Mouse (Mus musculus): ENCODE results near the gene Vps53. TPM values are rescaled to one million over a fixed set of nuclear protein-coding genes. Genes with fewer than 3 reads are reported as not detected.

Vps53 gene
- polyA plus RNA-seq, 2 experiments: 9.4 to 12.7 TPM

DNA sequence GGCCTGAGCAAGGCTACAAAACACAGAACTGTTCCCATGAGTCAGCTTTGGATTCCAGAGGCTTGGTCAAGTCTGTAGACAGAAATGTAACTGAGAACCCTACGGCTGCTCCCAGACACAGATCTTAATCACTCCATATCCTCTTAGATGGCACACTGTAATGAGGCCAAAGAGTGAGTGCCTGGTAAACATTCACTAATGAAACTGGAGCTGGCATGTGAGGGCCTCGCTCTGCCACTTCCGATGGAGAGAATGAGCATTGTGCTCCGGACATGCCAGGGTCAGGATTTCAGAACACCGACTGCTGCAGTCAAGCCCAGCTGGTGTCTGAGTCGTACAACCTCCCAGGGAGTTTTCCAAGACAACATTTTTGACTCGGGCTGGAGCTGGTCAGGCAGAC lies 119.5 kb downstream of the Vps53 start:
- Histone ChIP-seq H3K4me2 (ENCODE audit: low read depth) (no peak overlapping the region), H3K4me1 (replicated peaks; ENCODE audit: control insufficient read depth in 2 of 2, insufficient read depth in 2 of 2, low read length in 1 of 2) (no peaks in the 10 kb centered on the region), H3K9ac (replicated peaks) (no peak overlapping the region), H3K9me3 (ENCODE audit: control insufficient read depth, low read length) (no peaks in the 10 kb centered on the region), H3K4me3 (ENCODE audit: insufficient read depth in 1 of 2, low read depth in 2 of 2, low read length in 2 of 2) (no peak overlapping the region), H3K27ac (no peak overlapping the region), H3K36me3 (replicated peaks; ENCODE audit: control insufficient read depth, insufficient read depth, low read depth) (no peaks in the 10 kb centered on the region; the same call in 1 of the 2 replicates), H3K27me3 (ENCODE audit: control insufficient read depth, insufficient read depth, low read length) (no peaks in the 10 kb centered on the region)
- 75% methylated on average over 7 of the region's 7 CpGs for WGBS (ENCODE audit: insufficient replicate concordance)
- ATAC-seq (ENCODE audit: insufficient read depth) (no peak), DNase-seq (ENCODE audit: low read depth in 3 of 3, low spot score in 3 of 3) (no peak)
- TF ChIP-seq EP300 (IDR thresholded peaks at IDR 0.05; ENCODE audit: low read depth): no peak

DNA sequence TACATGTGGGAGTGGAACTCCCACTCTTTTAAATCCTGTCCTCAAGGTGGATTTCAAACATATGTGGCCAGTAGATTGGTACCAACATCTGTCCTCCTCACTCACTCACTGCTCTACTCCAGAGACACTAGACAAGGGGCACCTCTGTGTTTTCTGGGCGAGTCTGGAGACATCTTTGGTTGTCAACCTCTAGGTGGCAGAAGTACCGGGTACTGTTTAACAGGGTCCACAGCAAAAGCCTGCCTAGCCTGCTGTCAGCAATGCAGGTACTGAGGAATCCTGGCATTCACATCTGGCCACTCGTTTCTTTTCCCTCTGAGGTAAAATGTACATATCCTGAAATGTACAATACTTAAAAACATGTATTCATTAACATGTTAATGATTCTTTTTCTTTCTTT lies 123.0 kb downstream of the Vps53 start:
- no peak overlapping the region for H3K27ac ChIP-seq
- WGBS (ENCODE audit: insufficient replicate concordance): 26% methylated on average over 3 of the region's 3 CpGs
- DNase-seq (ENCODE audit: low read depth in 3 of 3, low spot score in 3 of 3) (no peak), ATAC-seq (ENCODE audit: insufficient read depth) (no peak)
- H3K4me2 ChIP-seq (ENCODE audit: low read depth): no peak overlapping the region
- H3K27me3 ChIP-seq (ENCODE audit: control insufficient read depth, insufficient read depth, low read length): no peaks in the 10 kb centered on the region
- H3K36me3 ChIP-seq (replicated peaks; ENCODE audit: control insufficient read depth, insufficient read depth, low read depth): no peaks in the 10 kb centered on the region
- no peaks in the 10 kb centered on the region for H3K9me3 ChIP-seq (ENCODE audit: control insufficient read depth, low read length)
- no peaks in the 10 kb centered on the region for H3K4me1 ChIP-seq (replicated peaks; ENCODE audit: control insufficient read depth in 2 of 2, insufficient read depth in 2 of 2, low read length in 1 of 2)
- no peak overlapping the region for H3K9ac ChIP-seq (replicated peaks)
- TF ChIP-seq EP300 (IDR thresholded peaks at IDR 0.05; ENCODE audit: low read depth) (no peak), CTCF (IDR thresholded peaks at IDR 0.05; ENCODE audit: low read depth) (peak; percentile 32)
- H3K4me3 ChIP-seq (ENCODE audit: insufficient read depth in 1 of 2, low read depth in 2 of 2, low read length in 2 of 2): no peak overlapping the region

DNA sequence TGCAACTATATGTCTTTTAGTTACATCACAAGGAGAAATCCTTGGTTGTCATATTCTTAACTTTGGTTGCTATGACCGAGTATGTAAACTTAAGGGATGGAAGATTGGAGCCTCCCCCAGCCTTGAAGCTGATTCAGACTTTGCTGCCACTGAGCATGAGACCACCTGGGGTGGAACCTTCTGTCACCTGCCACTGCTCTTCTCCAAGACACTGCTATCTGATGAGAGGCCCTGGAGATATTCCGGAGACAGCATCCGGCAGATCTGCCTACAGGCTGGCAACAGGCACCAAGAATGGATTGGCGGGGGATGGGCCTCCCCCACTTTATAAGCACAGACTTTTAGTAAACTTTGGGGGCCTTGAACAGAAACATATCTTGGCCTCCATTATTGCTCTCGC lies 127.0 kb downstream of the Vps53 start:
- no peak overlapping the region for H3K27ac ChIP-seq

DNA sequence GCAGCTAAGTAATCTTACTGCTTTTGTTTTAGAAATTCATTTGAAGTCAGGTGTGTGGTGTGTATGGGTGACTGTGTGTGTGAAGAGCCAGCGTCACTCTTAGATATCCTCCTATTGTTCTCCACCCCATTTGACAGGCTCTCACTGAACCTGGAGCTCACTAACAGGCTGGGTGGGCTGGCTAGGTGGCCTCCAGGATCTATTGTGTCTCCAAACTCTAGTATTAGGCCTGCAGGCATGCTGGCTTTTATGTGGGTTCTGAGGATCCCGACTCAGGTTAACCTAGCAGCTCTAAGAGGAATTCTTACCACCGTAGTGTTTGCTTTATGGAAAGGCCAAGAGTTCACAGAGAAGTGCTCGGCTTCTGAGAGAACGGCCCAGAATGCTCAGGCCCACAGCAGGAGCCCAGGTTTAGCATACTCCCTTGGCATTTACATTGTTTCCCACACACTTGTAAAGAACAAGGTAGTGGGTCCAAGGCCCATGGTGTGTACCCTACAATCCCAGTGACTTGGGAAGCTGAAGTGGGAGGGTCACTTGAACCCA lies 128.4 kb downstream of the Vps53 start:
- no peak overlapping the region for H3K9ac ChIP-seq (replicated peaks)
- no peak for ATAC-seq (ENCODE audit: insufficient read depth)
- TF ChIP-seq EP300 (IDR thresholded peaks at IDR 0.05; ENCODE audit: low read depth) (no peak), CTCF (IDR thresholded peaks at IDR 0.05; ENCODE audit: low read depth) (no peak)
- no peak overlapping the region for H3K27ac ChIP-seq
- WGBS (ENCODE audit: insufficient replicate concordance): 64% methylated on average over 5 of the region's 5 CpGs
- H3K27me3 ChIP-seq (ENCODE audit: control insufficient read depth, insufficient read depth, low read length): no peaks in the 10 kb centered on the region
- no peak for DNase-seq (ENCODE audit: low read depth in 3 of 3, low spot score in 3 of 3)
- no peak overlapping the region for H3K4me2 ChIP-seq (ENCODE audit: low read depth)
- no peak overlapping the region for H3K4me3 ChIP-seq (ENCODE audit: insufficient read depth in 1 of 2, low read depth in 2 of 2, low read length in 2 of 2)
- no peaks in the 10 kb centered on the region for H3K9me3 ChIP-seq (ENCODE audit: control insufficient read depth, low read length)
- H3K36me3 ChIP-seq (replicated peaks; ENCODE audit: control insufficient read depth, insufficient read depth, low read depth): no peaks in the 10 kb centered on the region
- no peaks in the 10 kb centered on the region for H3K4me1 ChIP-seq (replicated peaks; ENCODE audit: control insufficient read depth in 2 of 2, insufficient read depth in 2 of 2, low read length in 1 of 2)

More for the DNA sequence above, 127.0 kb downstream of the Vps53 start:
- DNase-seq (ENCODE audit: low read depth in 3 of 3, low spot score in 3 of 3) (no peak), ATAC-seq (ENCODE audit: insufficient read depth) (no peak)
- no peaks in the 10 kb centered on the region for H3K4me1 ChIP-seq (replicated peaks; ENCODE audit: control insufficient read depth in 2 of 2, insufficient read depth in 2 of 2, low read length in 1 of 2)
- no peak overlapping the region for H3K4me2 ChIP-seq (ENCODE audit: low read depth)
- 80% methylated on average over 5 of the region's 5 CpGs for WGBS (ENCODE audit: insufficient replicate concordance)
- TF ChIP-seq CTCF (IDR thresholded peaks at IDR 0.05; ENCODE audit: low read depth) (no peak), EP300 (IDR thresholded peaks at IDR 0.05; ENCODE audit: low read depth) (no peak)
- H3K9me3 ChIP-seq (ENCODE audit: control insufficient read depth, low read length): no peaks in the 10 kb centered on the region
- H3K27me3 ChIP-seq (ENCODE audit: control insufficient read depth, insufficient read depth, low read length): no peaks in the 10 kb centered on the region
- H3K4me3 ChIP-seq (ENCODE audit: insufficient read depth in 1 of 2, low read depth in 2 of 2, low read length in 2 of 2): no peak overlapping the region
- no peaks in the 10 kb centered on the region for H3K36me3 ChIP-seq (replicated peaks; ENCODE audit: control insufficient read depth, insufficient read depth, low read depth)
- no peak overlapping the region for H3K9ac ChIP-seq (replicated peaks)

DNA sequence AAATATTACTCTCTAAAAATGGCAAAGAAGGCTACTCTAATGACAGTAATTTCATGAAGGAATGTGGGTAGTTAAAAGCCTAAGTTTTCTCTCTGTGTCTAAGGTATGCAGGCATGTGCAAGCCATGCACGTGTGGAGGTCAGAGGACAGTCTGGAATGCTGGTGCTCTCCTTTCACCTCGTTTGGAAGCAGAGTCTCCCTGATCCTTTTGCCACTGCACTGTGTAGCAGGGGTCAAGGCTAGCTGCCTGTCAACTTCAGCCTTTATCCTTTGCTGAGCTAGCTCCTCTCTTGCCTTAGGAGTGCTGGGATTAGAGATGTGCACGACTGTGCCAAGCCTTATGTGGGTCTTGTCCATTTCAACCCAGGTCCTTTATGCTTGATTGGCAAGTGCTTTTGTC lies 128.9 kb downstream of the Vps53 start:
- no peaks in the 10 kb centered on the region for H3K9me3 ChIP-seq (ENCODE audit: control insufficient read depth, low read length)

More for the DNA sequence above, 128.9 kb downstream of the Vps53 start:
- DNase-seq (ENCODE audit: low read depth in 3 of 3, low spot score in 3 of 3) (no peak), ATAC-seq (ENCODE audit: insufficient read depth) (no peak)
- TF ChIP-seq CTCF (IDR thresholded peaks at IDR 0.05; ENCODE audit: low read depth): no peak
- no peak for TF ChIP-seq EP300 (IDR thresholded peaks at IDR 0.05; ENCODE audit: low read depth)
- Histone ChIP-seq H3K4me1 (replicated peaks; ENCODE audit: control insufficient read depth in 2 of 2, insufficient read depth in 2 of 2, low read length in 1 of 2) (no peaks in the 10 kb centered on the region), H3K4me3 (ENCODE audit: insufficient read depth in 1 of 2, low read depth in 2 of 2, low read length in 2 of 2) (no peak overlapping the region), H3K27ac (no peak overlapping the region), H3K27me3 (ENCODE audit: control insufficient read depth, insufficient read depth, low read length) (no peaks in the 10 kb centered on the region), H3K9ac (replicated peaks) (no peak overlapping the region), H3K36me3 (replicated peaks; ENCODE audit: control insufficient read depth, insufficient read depth, low read depth) (no peaks in the 10 kb centered on the region), H3K4me2 (ENCODE audit: low read depth) (no peak overlapping the region)
- 45% methylated on average over 3 of the region's 3 CpGs for WGBS (ENCODE audit: insufficient replicate concordance)

All from liver, embryonic 14.5 days (tissue).